16 mouse cellular contexts compared by ENCODE assay signal in genomic region chr1:118453577-118453976, GRCm38 (mm10).
DNase-seq lines count a peak whose midpoint lies in the region; ATAC-seq and TF ChIP-seq lines count a peak whose summit lies in the region.
"Had no signal": no experiment of that assay in that cellular context is flagged by ENCODE, and none has a peak within 500 bp of the region (broad histone marks: within the 10 kb centered on the region; RNA-seq: fewer than 3 reads in every experiment).

No protein-coding gene starts in this region.

- H3K27ac ChIP-seq in heart, adult 2 months, result peak overlapping the region; percentile 58
- H3K27ac ChIP-seq in spleen, adult 2 months (ENCODE audit: insufficient read depth, low read length), result peak overlapping the region; percentile 84
- H3K27ac ChIP-seq: forebrain, embryonic 12.5 days; intestine, embryonic 15.5 days; midbrain, embryonic 15.5 days had no signal

- TF ChIP-seq POLR2A in heart, adult 2 months (IDR thresholded peaks at IDR 0.05; ENCODE audit: insufficient read depth, low read depth, low read length), result no peak
- no peak for TF ChIP-seq POLR2A in spleen, adult 2 months (IDR thresholded peaks at IDR 0.05; ENCODE audit: low read depth, low read length)

- intact Hi-C loops in heart, adult 2 months (cut with DNase I), result no loop called here
- intact Hi-C loops in left cerebral cortex, postnatal 10 days (cut with DNase I), result no loop called here

- no peak for ATAC-seq in erythroid progenitor cell, adult 5-6 weeks (replicated peaks; ENCODE audit: low FRiP score, poor library complexity, severe bottlenecking)
- ATAC-seq: activated CD4-positive, CD25-positive, alpha-beta regulatory T cell, adult 4 months; intestine, embryonic 15.5 days; midbrain, embryonic 15.5 days had no signal

- 0 out of 2 replicates have a peak, but pooled peaks cover 1% of the 10 kb centered on the region for H3K79me2 ChIP-seq in heart, adult 2 months (replicated peaks; ENCODE audit: control insufficient read depth, insufficient read depth, low read length)

- H3K36me3 ChIP-seq in heart, adult 2 months (ENCODE audit: control insufficient read depth, insufficient read depth, low read length), result no peaks in the 10 kb centered on the region; the same call in 1 of the 2 replicates
- no peaks in the 10 kb centered on the region for H3K36me3 ChIP-seq in spleen, adult 2 months (ENCODE audit: control insufficient read depth, insufficient read depth, low read length)
- H3K36me3 ChIP-seq: forebrain, embryonic 12.5 days; intestine, embryonic 15.5 days; midbrain, embryonic 15.5 days had no signal

- whole genome bisulfite sequencing in heart, adult 2 months, result 27% methylated on average over 4 of the region's 4 CpGs
- whole genome bisulfite sequencing in spleen, adult 2 months, result 39% methylated on average over 4 of the region's 4 CpGs

- no peaks in the 10 kb centered on the region for H3K27me3 ChIP-seq in heart, adult 2 months (ENCODE audit: control insufficient read depth, insufficient read depth, low read length)
- H3K27me3 ChIP-seq in spleen, adult 2 months (ENCODE audit: control insufficient read depth, insufficient read depth, low read length), result no peaks in the 10 kb centered on the region
- H3K27me3 ChIP-seq: forebrain, embryonic 12.5 days; intestine, embryonic 15.5 days; midbrain, embryonic 15.5 days had no signal

- no peak overlapping the region for H3K9ac ChIP-seq in heart, adult 2 months (ENCODE audit: low read depth, low read length)
- H3K9ac ChIP-seq: forebrain, embryonic 12.5 days; intestine, embryonic 15.5 days; midbrain, embryonic 15.5 days had no signal

- TF ChIP-seq EP300 in heart, adult 2 months (IDR thresholded peaks at IDR 0.05; ENCODE audit: insufficient read depth, low read depth, low read length), result no peak

- no peak overlapping the region for H3K4me3 ChIP-seq in heart, adult 2 months
- no peak overlapping the region for H3K4me3 ChIP-seq in spleen, adult 2 months (ENCODE audit: extremely low read depth, insufficient read depth, insufficient read length)
- H3K4me3 ChIP-seq: forebrain, embryonic 12.5 days; intestine, embryonic 15.5 days; midbrain, embryonic 15.5 days had no signal

- peaks cover 27% of the 10 kb centered on the region for H3K4me1 ChIP-seq in heart, adult 2 months (ENCODE audit: control insufficient read depth, insufficient read depth, low read length)
- H3K4me1 ChIP-seq in spleen, adult 2 months (ENCODE audit: control insufficient read depth, insufficient read depth, insufficient read length), result peaks cover 33% of the 10 kb centered on the region

- TF ChIP-seq CTCF in heart, adult 2 months (IDR thresholded peaks at IDR 0.05), result no peak
- TF ChIP-seq CTCF in spleen, adult 2 months (IDR thresholded peaks at IDR 0.05; ENCODE audit: extremely low read depth, insufficient read depth, insufficient read length, insufficient replicate concordance), result no peak

- DNase-seq in heart, adult 2 months, result peak in 1 of 2 experiments; percentile 61
- DNase-seq in heart, postnatal 4 days, result no peak
- peak; percentile 27 for DNase-seq in lung, postnatal 25 days (ENCODE audit: low spot score)
- no peak for DNase-seq in lung, postnatal 10 days
- DNase-seq in NIH3T3 (ENCODE audit: low read depth), result peak; percentile 73
- DNase-seq in spleen, adult 2 months (ENCODE audit: low read depth in 1 of 2, low spot score in 2 of 2), result peak; percentile 67 to 73
- no peak for DNase-seq in left cerebral cortex, postnatal 10 days (ENCODE audit: extremely low spot score in 1 of 2, low spot score in 2 of 2)
- DNase-seq: cerebellum, adult 8-10 months; liver; lung, adult 18-20 months; thymus, postnatal 14 days had no signal

Comparison
In these comparisons a context has a peak if more than half of its experiments do, and no peak if none do; other contexts are left out.
1. DNase-seq: peak in lung, postnatal 25 days (single experiment), NIH3T3 (single experiment) and spleen, adult 2 months (2 of 2); none in heart, postnatal 4 days (single experiment), lung, postnatal 10 days (single experiment) and left cerebral cortex, postnatal 10 days (0 of 2).